Mouse (Mus musculus): Measurements from ENCODE around the gene Sox9. TPM values are rescaled to one million over a fixed set of nuclear protein-coding genes. Genes with fewer than 3 reads are reported as not detected.

The Sox9 gene
- polyA plus RNA-seq, 1 experiment, result 21.8 TPM

DNA sequence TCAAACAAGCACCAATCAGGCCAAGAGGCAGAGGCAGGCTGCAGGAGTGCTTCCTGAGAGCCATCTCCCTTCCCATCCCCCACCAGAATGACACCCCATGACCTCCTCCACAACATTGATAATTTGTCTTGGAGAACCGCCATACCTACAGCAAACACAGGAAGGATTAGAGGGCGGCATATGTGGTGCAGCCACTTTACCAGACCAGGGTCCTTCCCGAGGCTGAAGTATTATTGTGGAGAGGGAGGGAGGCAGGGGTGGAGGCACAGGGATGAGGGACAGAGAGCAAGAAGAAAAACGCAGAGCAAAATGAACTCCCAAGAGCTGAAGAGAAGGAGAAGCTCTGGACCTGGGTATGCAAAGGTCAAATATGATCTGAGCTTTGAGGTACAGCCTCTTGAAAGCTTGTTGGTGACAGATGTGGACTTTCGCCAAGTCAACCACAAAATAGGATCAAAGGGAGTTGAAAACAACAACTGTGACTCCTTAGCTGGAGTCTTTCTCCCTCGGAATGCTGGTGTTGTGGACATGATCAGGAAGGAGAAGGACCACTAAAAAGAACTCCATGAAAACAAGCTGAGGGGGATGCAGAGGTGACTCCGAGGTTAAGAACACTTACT, 36.7 kb downstream of the Sox9 start:
- Histone ChIP-seq H3K4me3 (ENCODE audit: insufficient read depth, low read length) (no peak overlapping the region), H3K27ac (ENCODE audit: insufficient read depth, low read length) (no peak overlapping the region), H3K4me1 (ENCODE audit: control insufficient read depth, insufficient read depth, low read length) (no peaks in the 10 kb centered on the region)
- TF ChIP-seq POLR2A (IDR thresholded peaks at IDR 0.05; ENCODE audit: extremely low read depth, insufficient read depth, low read length), result no peak
- no peak for TF ChIP-seq CTCF (IDR thresholded peaks at IDR 0.05; ENCODE audit: extremely low read depth, insufficient read depth, low read length)

DNA sequence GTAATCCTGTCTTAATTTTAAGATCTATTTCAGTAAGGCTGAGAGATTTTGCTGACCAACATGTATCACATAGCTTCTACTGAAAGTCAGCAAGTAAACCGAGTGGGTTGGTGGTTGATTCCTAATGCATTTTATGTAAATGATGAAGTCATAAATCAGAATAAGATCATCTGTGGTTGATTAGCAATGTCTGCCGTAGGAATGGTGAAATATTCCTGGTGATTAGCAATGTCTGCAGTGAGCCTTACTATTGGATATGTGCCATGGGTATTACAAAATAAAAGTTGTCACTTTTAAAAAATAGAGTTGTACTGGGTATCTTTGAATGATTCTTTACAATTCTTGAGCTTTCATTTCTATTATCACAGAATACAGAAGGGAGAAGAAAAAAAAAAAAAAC, 39.5 kb downstream of the Sox9 start:
- Histone ChIP-seq H3K4me1 (ENCODE audit: control insufficient read depth, insufficient read depth, low read length) (no peaks in the 10 kb centered on the region), H3K4me3 (ENCODE audit: insufficient read depth, low read length) (no peak overlapping the region), H3K27ac (ENCODE audit: insufficient read depth, low read length) (no peak overlapping the region)
- TF ChIP-seq POLR2A (IDR thresholded peaks at IDR 0.05; ENCODE audit: extremely low read depth, insufficient read depth, low read length), result no peak
- no peak for TF ChIP-seq CTCF (IDR thresholded peaks at IDR 0.05; ENCODE audit: extremely low read depth, insufficient read depth, low read length)

DNA sequence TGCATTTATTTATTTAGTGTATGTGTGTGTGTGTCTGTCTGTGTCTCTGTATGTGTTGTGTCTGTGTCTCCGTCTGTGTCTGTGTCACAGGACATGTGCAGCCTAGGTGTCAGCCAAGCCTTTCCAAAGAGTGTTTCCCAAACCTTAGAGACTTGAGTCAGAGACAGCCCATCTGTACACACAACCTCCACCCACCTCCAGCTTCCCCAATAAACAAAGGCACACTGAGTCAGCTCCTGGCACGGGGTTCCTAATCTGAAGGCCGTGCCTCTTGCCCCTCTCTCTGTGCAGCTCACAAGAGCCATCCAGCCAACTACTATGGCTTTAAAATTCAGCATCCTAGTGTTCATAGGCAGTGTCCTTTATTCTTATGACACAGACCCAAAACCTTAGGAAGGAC, 42.1 kb downstream of the Sox9 start:
- no peak for TF ChIP-seq CTCF (IDR thresholded peaks at IDR 0.05; ENCODE audit: extremely low read depth, insufficient read depth, low read length)
- no peak for TF ChIP-seq POLR2A (IDR thresholded peaks at IDR 0.05; ENCODE audit: extremely low read depth, insufficient read depth, low read length)
- Histone ChIP-seq H3K4me1 (ENCODE audit: control insufficient read depth, insufficient read depth, low read length) (no peaks in the 10 kb centered on the region), H3K27ac (ENCODE audit: insufficient read depth, low read length) (no peak overlapping the region), H3K4me3 (ENCODE audit: insufficient read depth, low read length) (no peak overlapping the region)

GRCm38 (mm10) chr11:112826193-112827043, 44.4 kb downstream of the Sox9 start:
- Histone ChIP-seq H3K4me1 (ENCODE audit: control insufficient read depth, insufficient read depth, low read length) (no peaks in the 10 kb centered on the region), H3K27ac (ENCODE audit: insufficient read depth, low read length) (no peak overlapping the region), H3K4me3 (ENCODE audit: insufficient read depth, low read length) (no peak overlapping the region)
- TF ChIP-seq POLR2A (IDR thresholded peaks at IDR 0.05; ENCODE audit: extremely low read depth, insufficient read depth, low read length), result no peak
- no peak for TF ChIP-seq CTCF (IDR thresholded peaks at IDR 0.05; ENCODE audit: extremely low read depth, insufficient read depth, low read length)

DNA sequence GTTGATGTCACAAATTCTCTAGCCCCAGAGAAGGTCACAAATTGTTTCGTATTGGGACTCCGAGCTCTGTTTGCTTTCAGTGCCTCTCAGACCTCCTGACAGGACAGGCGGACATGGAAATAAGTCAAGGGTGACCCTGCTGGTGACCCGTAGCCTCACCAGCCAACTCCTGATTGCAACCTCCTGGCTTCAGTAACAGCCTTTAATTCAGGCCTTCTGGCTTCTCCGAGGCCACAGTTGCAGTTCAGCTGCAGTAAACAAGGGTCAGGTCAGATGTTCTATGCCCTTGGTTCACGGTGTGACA, 45.0 kb downstream of the Sox9 start:
- TF ChIP-seq POLR2A (IDR thresholded peaks at IDR 0.05; ENCODE audit: extremely low read depth, insufficient read depth, low read length) (no peak), CTCF (IDR thresholded peaks at IDR 0.05; ENCODE audit: extremely low read depth, insufficient read depth, low read length) (no peak)
- Histone ChIP-seq H3K4me1 (ENCODE audit: control insufficient read depth, insufficient read depth, low read length) (no peaks in the 10 kb centered on the region), H3K27ac (ENCODE audit: insufficient read depth, low read length) (no peak overlapping the region), H3K4me3 (ENCODE audit: insufficient read depth, low read length) (no peak overlapping the region)

DNA sequence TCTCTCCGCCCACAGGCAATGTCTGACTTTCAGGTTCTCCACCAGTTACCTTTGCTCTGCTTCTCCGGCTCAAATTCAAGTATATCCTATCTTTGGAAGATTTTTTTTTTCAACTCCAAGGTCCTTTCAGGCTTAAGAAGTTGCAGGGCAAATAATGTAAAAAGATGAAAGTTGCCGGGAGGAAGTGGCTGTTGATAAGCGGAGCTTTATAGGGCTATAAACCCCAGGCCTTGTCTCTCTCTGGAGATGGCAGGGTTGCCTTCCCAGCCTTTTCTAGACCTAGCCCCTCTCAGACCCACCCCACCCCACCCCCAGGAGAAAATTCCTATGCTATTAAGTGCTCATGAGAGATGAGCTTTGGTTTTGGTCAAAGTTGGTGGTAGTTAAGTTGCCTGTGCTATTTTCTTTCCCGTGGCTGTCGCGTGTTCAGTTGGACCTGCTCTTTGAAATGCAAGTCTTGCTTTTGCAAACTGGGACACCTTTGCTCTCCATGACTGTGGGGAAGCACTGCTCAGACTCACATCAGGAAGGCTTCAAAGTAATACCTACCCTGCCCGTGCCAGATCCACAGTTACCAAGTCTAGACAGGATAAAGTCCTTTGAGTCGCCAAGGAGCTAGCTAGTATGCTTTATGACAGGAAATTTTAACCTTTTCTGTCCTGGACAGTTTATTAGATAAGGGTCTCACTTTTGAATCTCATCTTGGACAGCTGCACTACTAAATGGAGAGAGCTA, 46.7 kb downstream of the Sox9 start:
- no peaks in the 10 kb centered on the region for H3K4me1 ChIP-seq (ENCODE audit: control insufficient read depth, insufficient read depth, low read length)
- H3K4me3 ChIP-seq (ENCODE audit: insufficient read depth, low read length), result no peak overlapping the region
- TF ChIP-seq CTCF (IDR thresholded peaks at IDR 0.05; ENCODE audit: extremely low read depth, insufficient read depth, low read length) (no peak), POLR2A (IDR thresholded peaks at IDR 0.05; ENCODE audit: extremely low read depth, insufficient read depth, low read length) (no peak)
- no peak overlapping the region for H3K27ac ChIP-seq (ENCODE audit: insufficient read depth, low read length)

DNA sequence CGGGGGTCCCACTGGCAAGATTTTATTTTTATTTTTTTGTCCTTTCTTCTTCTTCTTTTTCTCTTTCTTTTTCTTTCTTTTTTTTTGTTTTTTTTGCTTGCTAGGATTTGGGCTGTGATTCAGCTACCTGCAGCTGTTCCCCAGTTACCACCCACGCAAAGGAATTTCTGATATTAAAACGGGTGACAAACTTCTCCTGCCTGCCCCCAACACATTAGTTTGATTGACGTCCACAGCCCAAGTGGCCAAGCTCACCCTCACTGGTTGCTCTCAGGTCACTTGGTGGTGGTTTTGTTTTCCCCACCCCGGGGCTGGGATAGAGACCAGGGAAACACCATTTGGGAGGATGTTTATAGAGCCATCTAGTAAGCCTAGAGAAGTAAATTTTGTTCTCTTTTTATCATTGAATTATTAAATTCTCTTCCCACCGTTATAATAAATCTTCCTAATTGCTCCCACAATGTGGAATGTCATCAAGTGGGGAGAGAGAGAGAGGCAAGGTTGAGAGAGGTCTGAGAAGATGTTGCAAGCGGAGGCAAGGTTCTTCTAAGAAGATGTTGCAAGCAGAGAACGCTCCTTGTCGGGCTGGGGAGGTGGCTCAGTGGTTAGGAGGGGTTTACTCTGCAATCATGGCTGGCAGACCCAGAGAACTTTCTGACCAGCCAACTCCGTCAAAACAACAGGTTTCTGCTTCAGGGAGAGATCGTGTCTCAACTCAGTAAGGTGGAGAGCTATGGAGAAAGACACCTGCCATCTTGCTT, 52.4 kb downstream of the Sox9 start:
- H3K27ac ChIP-seq (ENCODE audit: insufficient read depth, low read length), result no peak overlapping the region
- H3K4me3 ChIP-seq (ENCODE audit: insufficient read depth, low read length), result no peak overlapping the region
- no peak for TF ChIP-seq CTCF (IDR thresholded peaks at IDR 0.05; ENCODE audit: extremely low read depth, insufficient read depth, low read length)
- no peak for TF ChIP-seq POLR2A (IDR thresholded peaks at IDR 0.05; ENCODE audit: extremely low read depth, insufficient read depth, low read length)
- peaks cover 1% of the 10 kb centered on the region; the same call in 1 of the 2 replicates for H3K4me1 ChIP-seq (ENCODE audit: control insufficient read depth, insufficient read depth, low read length)

DNA sequence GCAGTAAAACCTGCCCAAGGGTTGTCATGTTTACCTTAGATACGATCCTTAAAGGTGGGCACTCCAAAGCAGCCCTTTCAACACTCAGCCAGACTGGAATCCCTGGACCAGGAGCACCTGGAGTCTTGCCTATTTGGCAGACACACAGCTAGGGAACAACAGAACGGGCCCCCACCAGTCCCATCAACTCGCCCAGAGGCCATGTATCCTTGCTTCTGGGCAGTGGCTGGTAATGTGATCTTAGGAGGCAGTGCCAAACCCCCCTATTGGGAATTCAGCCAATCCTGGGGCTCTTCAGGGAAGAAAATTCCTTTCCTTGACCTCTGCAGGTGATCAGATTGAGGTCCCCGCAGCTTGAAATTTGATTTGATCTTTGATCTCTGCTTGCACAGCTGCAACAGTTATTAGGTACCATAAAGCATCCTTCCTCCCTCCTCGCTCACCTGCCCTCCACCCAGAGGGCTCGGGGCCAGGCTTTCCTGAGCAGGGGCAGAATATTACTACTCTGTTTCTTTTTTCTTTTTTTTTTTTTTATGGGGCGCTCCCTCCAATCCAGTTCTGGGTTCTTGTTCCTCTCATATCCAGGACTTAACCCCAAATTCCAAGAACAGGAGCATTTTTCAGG, 53.6 kb downstream of the Sox9 start:
- Histone ChIP-seq H3K27ac (ENCODE audit: insufficient read depth, low read length) (no peak overlapping the region), H3K4me3 (ENCODE audit: insufficient read depth, low read length) (no peak overlapping the region), H3K4me1 (ENCODE audit: control insufficient read depth, insufficient read depth, low read length) (peaks cover 1% of the 10 kb centered on the region; the same call in 1 of the 2 replicates)
- TF ChIP-seq CTCF (IDR thresholded peaks at IDR 0.05; ENCODE audit: extremely low read depth, insufficient read depth, low read length), result no peak
- no peak for TF ChIP-seq POLR2A (IDR thresholded peaks at IDR 0.05; ENCODE audit: extremely low read depth, insufficient read depth, low read length)

Measured in cortical plate, adult 2 months (tissue).